Mouse (Mus musculus): ENCODE measurements around the gene Bod1l.

GRCm38 (mm10) chr5:41760831-41761508 lies 83.1 kb downstream of the Bod1l start:
- TF ChIP-seq POLR2A (IDR thresholded peaks at IDR 0.05; ENCODE audit: extremely low read depth, insufficient read depth, low read length) = no peak
- TF ChIP-seq CTCF (IDR thresholded peaks at IDR 0.05; ENCODE audit: extremely low read depth, insufficient read depth, low read length) = no peak
